Mouse (Mus musculus): ENCODE results near the gene Gm281. TPM values are rescaled to one million over a fixed set of nuclear protein-coding genes. Genes with fewer than 3 reads are reported as not detected.
A peak's percentile ranks its signal among the peaks of the same experiment; 100 is the strongest.

Gm281 gene
- polyA plus RNA-seq, 1 experiment from 2014 or later, result not detected

DNA sequence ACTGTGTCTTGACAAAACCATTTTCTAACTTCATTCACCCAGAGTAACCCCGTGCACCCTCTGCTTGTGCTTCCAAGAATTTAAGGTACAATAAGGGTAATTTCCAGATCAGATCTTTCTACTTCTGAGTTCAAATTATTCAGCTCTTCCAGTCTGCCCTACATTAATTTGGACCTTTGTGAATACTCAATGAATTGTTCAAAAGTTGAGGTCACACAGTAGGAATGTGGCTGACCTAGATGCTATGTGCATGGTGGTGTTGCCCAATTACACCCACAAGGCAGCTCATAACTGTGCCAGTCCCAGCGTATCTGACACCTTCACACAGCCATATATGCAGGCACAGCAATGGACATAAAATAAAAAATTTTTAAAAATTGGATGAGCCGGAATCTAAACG, 30.4 kb upstream of the Gm281 start:
- peaks cover 18% of the 10 kb centered on the region; the same call in 1 of the 2 replicates for H3K36me3 ChIP-seq (ENCODE audit: control insufficient read depth, insufficient read depth)
- no peaks in the 10 kb centered on the region for H3K4me1 ChIP-seq (replicated peaks; ENCODE audit: control insufficient read depth, insufficient read depth, low read length)
- H3K9ac ChIP-seq (replicated peaks; ENCODE audit: low read depth, low read length), result no peak overlapping the region
- 90% methylated on average over 4 of the region's 4 CpGs for WGBS
- no peaks in the 10 kb centered on the region for H3K27me3 ChIP-seq (replicated peaks; ENCODE audit: control insufficient read depth, insufficient read depth, low read length)
- H3K4me2 ChIP-seq (ENCODE audit: low read length), result no peak overlapping the region
- ATAC-seq, result no peak
- H3K9me3 ChIP-seq (ENCODE audit: control insufficient read depth, low read length), result no peaks in the 10 kb centered on the region
- H3K27ac ChIP-seq (ENCODE audit: low read length), result no peak overlapping the region
- H3K4me3 ChIP-seq (replicated peaks; ENCODE audit: low read length), result no peak overlapping the region

GRCm38 (mm10) chr14:13934052-13934371, 19.7 kb upstream of the Gm281 start:
- Histone ChIP-seq H3K27me3 (replicated peaks; ENCODE audit: control insufficient read depth, insufficient read depth, low read length) (no peaks in the 10 kb centered on the region), H3K4me2 (ENCODE audit: low read length) (peak overlapping the region; percentile 55), H3K4me3 (replicated peaks; ENCODE audit: low read length) (no peak overlapping the region), H3K27ac (ENCODE audit: low read length) (no peak overlapping the region), H3K9me3 (ENCODE audit: control insufficient read depth, low read length) (no peaks in the 10 kb centered on the region), H3K36me3 (ENCODE audit: control insufficient read depth, insufficient read depth) (no peaks in the 10 kb centered on the region), H3K4me1 (replicated peaks; ENCODE audit: control insufficient read depth, insufficient read depth, low read length) (peaks cover 7% of the 10 kb centered on the region; the same call in 1 of the 2 replicates), H3K9ac (replicated peaks; ENCODE audit: low read depth, low read length) (no peak overlapping the region)
- 48% methylated on average over 5 of the region's 5 CpGs for WGBS
- 0 out of 2 replicates have a peak, but pooled peaks have one; percentile 18 for ATAC-seq

DNA sequence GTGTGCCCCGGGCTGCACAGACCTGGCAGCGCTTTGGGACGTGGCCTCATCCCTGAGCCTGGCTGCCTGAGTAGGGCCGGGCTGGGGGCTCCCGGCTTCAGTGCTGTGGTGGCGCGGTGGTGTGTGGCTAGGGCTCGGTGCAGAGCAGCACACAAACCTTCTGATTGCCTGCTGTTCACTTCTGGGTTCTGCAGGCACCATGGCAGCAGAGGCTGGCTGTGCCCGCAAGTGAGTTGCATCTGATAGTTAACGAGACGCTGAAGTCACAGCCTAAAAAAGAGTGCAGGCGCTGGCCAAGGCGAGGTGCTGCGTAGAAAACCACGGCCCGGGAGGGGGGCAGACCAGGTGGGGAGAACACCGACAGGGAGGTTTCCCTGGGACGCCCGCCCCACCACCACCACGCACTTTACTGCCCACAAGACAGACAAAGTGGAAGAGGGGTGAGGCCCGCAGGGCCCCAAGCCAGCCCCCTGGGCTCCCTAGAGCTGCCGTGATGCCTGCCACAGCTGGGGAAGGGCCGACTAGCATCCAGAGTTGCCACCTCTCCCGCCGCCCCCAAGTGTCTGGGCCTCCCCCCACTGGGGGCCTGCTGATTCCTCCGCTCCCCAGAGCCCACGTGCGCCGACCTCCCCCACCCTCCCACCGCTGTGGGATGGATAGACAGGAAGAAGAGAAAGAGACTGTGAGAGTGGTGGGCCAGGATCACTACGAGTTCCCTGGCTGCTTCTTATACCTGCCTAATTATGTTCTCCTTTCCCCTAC, 19.2 kb upstream of the Gm281 start:
- H3K9ac ChIP-seq (replicated peaks; ENCODE audit: low read depth, low read length), result peak overlapping the region; percentile 45
- peaks cover 7% of the 10 kb centered on the region; the same call in 1 of the 2 replicates for H3K4me1 ChIP-seq (replicated peaks; ENCODE audit: control insufficient read depth, insufficient read depth, low read length)
- peak overlapping the region; percentile 55 for H3K4me2 ChIP-seq (ENCODE audit: low read length)
- ATAC-seq, result peak; percentile 75
- 39% methylated on average over 24 of the region's 31 CpGs for WGBS
- no peaks in the 10 kb centered on the region for H3K9me3 ChIP-seq (ENCODE audit: control insufficient read depth, low read length)
- no peaks in the 10 kb centered on the region for H3K36me3 ChIP-seq (ENCODE audit: control insufficient read depth, insufficient read depth)
- no peaks in the 10 kb centered on the region for H3K27me3 ChIP-seq (replicated peaks; ENCODE audit: control insufficient read depth, insufficient read depth, low read length)
- H3K27ac ChIP-seq (ENCODE audit: low read length), result no peak overlapping the region
- peak overlapping the region; percentile 34 for H3K4me3 ChIP-seq (replicated peaks; ENCODE audit: low read length)

DNA sequence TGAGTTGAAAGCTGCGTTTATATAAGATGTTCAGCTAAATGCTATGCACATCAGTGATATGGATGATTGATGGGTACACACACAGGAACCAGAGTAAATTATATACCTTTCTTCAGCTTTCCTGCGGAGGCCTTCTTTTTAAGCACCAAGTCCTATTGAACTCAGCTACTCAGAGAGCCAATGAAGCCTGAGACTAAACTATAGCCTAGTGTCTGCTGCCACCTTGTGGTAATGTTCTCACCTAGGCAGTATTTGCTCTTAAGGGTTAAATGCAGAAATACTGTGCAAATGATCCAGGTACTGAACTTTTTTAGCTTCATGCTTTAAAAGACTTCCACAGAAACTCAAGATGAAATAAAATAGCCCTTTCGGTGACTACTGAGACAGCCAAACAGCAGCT, 3.4 kb upstream of the Gm281 start:
- Histone ChIP-seq H3K9me3 (ENCODE audit: control insufficient read depth, low read length) (no peaks in the 10 kb centered on the region), H3K4me1 (replicated peaks; ENCODE audit: control insufficient read depth, insufficient read depth, low read length) (no peaks in the 10 kb centered on the region), H3K36me3 (ENCODE audit: control insufficient read depth, insufficient read depth) (no peaks in the 10 kb centered on the region), H3K4me3 (replicated peaks; ENCODE audit: low read length) (no peak overlapping the region), H3K4me2 (ENCODE audit: low read length) (no peak overlapping the region), H3K9ac (replicated peaks; ENCODE audit: low read depth, low read length) (no peak overlapping the region), H3K27ac (ENCODE audit: low read length) (no peak overlapping the region), H3K27me3 (replicated peaks; ENCODE audit: control insufficient read depth, insufficient read depth, low read length) (no peaks in the 10 kb centered on the region)
- ATAC-seq, result peak; percentile 91
- WGBS, result 32% methylated on average over 3 of the region's 3 CpGs

DNA sequence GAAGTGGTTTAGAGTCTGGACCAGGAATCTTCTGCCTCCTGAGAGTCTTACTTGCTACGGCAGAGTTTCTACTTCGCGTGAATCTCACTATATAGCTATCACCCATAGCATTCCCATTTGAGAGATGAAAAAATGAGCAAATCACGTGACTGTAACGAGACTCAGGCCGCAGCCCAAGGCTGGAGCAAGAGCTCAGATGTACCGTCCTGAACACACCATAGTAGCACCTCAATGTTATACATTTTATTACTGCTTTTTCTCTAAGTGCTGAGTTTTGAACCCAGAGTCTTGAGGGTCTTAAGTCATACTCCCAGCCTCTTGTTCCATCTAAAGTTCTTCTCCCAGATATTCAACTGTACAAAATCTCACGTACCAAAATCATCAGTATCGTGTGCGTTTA, 2.9 kb upstream of the Gm281 start:
- no peak overlapping the region for H3K27ac ChIP-seq (ENCODE audit: low read length)
- no peak overlapping the region for H3K4me2 ChIP-seq (ENCODE audit: low read length)
- H3K9ac ChIP-seq (replicated peaks; ENCODE audit: low read depth, low read length), result no peak overlapping the region
- no peaks in the 10 kb centered on the region for H3K9me3 ChIP-seq (ENCODE audit: control insufficient read depth, low read length)
- H3K36me3 ChIP-seq (ENCODE audit: control insufficient read depth, insufficient read depth), result no peaks in the 10 kb centered on the region
- no peaks in the 10 kb centered on the region for H3K4me1 ChIP-seq (replicated peaks; ENCODE audit: control insufficient read depth, insufficient read depth, low read length)
- WGBS, result 86% methylated on average over 10 of the region's 10 CpGs
- no peaks in the 10 kb centered on the region for H3K27me3 ChIP-seq (replicated peaks; ENCODE audit: control insufficient read depth, insufficient read depth, low read length)
- H3K4me3 ChIP-seq (replicated peaks; ENCODE audit: low read length), result no peak overlapping the region
- no peak for ATAC-seq

DNA sequence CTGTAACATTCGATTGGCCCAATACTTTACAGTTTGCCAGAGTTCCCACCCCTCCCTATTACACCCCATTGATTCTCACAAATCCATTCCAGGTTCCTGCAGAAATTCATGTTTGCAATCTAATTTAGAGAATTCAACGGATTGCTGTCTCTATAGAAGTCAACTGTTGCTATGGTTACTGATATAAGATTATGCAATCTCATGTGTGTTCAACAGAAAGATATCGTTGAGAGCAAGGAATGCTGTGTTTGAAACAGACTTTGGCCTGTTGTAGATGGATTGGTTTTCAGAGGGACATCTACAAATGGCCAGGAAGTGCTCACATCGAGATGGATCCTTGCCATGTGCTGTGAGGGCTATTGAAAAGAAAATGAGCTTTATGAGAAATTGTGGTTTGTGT, 929 bp upstream of the Gm281 start:
- no peak overlapping the region for H3K9ac ChIP-seq (replicated peaks; ENCODE audit: low read depth, low read length)
- H3K4me1 ChIP-seq (replicated peaks; ENCODE audit: control insufficient read depth, insufficient read depth, low read length), result no peaks in the 10 kb centered on the region
- no peaks in the 10 kb centered on the region for H3K36me3 ChIP-seq (ENCODE audit: control insufficient read depth, insufficient read depth)
- H3K4me3 ChIP-seq (replicated peaks; ENCODE audit: low read length), result no peak overlapping the region
- WGBS, result 61% methylated on average over 4 of the region's 4 CpGs
- H3K27me3 ChIP-seq (replicated peaks; ENCODE audit: control insufficient read depth, insufficient read depth, low read length), result no peaks in the 10 kb centered on the region
- ATAC-seq, result peak; percentile 56; the same call in 1 of the 2 replicates
- no peaks in the 10 kb centered on the region for H3K9me3 ChIP-seq (ENCODE audit: control insufficient read depth, low read length)
- no peak overlapping the region for H3K4me2 ChIP-seq (ENCODE audit: low read length)
- H3K27ac ChIP-seq (ENCODE audit: low read length), result no peak overlapping the region

DNA sequence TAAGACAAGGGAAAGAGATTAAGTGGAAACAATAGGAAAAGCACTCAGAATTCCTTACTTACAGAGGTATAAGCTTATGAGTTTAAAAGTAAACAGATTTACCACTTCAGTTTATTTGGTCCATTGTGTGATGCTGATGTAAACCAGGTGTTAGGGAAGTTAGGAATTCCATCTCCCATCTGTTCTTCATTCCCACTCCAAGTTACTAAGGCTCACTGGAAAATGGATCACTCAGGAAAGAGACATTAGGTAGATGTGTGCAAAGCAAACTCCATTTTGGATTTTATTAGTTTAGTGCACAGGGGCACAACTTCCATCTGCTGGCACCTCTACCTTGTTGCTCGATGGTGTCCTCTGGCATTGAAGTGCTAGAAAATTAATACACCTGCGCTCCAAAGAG, 4.1 kb downstream of the Gm281 start:
- Histone ChIP-seq H3K9ac (replicated peaks; ENCODE audit: low read depth, low read length) (no peak overlapping the region), H3K36me3 (ENCODE audit: control insufficient read depth, insufficient read depth) (no peaks in the 10 kb centered on the region), H3K9me3 (ENCODE audit: control insufficient read depth, low read length) (no peaks in the 10 kb centered on the region), H3K27ac (ENCODE audit: low read length) (no peak overlapping the region), H3K27me3 (replicated peaks; ENCODE audit: control insufficient read depth, insufficient read depth, low read length) (no peaks in the 10 kb centered on the region), H3K4me2 (ENCODE audit: low read length) (no peak overlapping the region), H3K4me1 (replicated peaks; ENCODE audit: control insufficient read depth, insufficient read depth, low read length) (no peaks in the 10 kb centered on the region), H3K4me3 (replicated peaks; ENCODE audit: low read length) (no peak overlapping the region)
- ATAC-seq, result no peak
- 98% methylated on average over 2 of the region's 2 CpGs for WGBS

DNA sequence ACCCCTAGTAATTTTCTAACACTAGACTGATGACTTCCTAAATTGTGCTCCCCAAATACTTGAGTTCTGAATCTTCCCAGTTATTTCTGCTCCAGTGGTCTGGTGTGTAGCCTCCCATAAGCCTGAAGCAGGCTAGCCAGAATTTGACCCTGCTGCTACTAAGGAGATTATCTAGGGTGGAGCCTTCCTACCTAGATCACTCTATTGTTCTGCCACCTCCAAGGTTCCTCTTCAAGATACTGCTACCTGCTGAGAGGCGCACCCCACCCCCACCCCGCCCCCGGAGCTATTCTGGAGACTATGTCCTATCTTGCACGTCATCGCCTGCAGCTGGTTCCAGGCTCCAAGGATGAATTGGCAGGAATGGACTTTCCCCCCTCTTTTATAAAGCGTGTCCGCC, 7.1 kb downstream of the Gm281 start:
- no peak overlapping the region for H3K4me2 ChIP-seq (ENCODE audit: low read length)
- no peak overlapping the region for H3K4me3 ChIP-seq (replicated peaks; ENCODE audit: low read length)
- no peak overlapping the region for H3K9ac ChIP-seq (replicated peaks; ENCODE audit: low read depth, low read length)
- H3K4me1 ChIP-seq (replicated peaks; ENCODE audit: control insufficient read depth, insufficient read depth, low read length), result no peaks in the 10 kb centered on the region
- H3K36me3 ChIP-seq (ENCODE audit: control insufficient read depth, insufficient read depth), result no peaks in the 10 kb centered on the region
- 88% methylated on average over 7 of the region's 7 CpGs for WGBS
- ATAC-seq, result no peak
- no peaks in the 10 kb centered on the region for H3K27me3 ChIP-seq (replicated peaks; ENCODE audit: control insufficient read depth, insufficient read depth, low read length)
- H3K9me3 ChIP-seq (ENCODE audit: control insufficient read depth, low read length), result no peaks in the 10 kb centered on the region
- H3K27ac ChIP-seq (ENCODE audit: low read length), result no peak overlapping the region

GRCm38 (mm10) chr14:13906461-13906860, 7.8 kb downstream of the Gm281 start:
- WGBS, result 82% methylated on average over 1 of the region's 1 CpGs
- ATAC-seq, result no peak
- H3K27me3 ChIP-seq (replicated peaks; ENCODE audit: control insufficient read depth, insufficient read depth, low read length), result no peaks in the 10 kb centered on the region

More at GRCm38 (mm10) chr14:13906461-13906860, 7.8 kb downstream of the Gm281 start:
- no peak overlapping the region for H3K9ac ChIP-seq (replicated peaks; ENCODE audit: low read depth, low read length)
- H3K4me2 ChIP-seq (ENCODE audit: low read length), result no peak overlapping the region
- H3K4me1 ChIP-seq (replicated peaks; ENCODE audit: control insufficient read depth, insufficient read depth, low read length), result peaks cover 2% of the 10 kb centered on the region; the same call in 1 of the 2 replicates
- H3K27ac ChIP-seq (ENCODE audit: low read length), result no peak overlapping the region
- H3K9me3 ChIP-seq (ENCODE audit: control insufficient read depth, low read length), result no peaks in the 10 kb centered on the region
- H3K36me3 ChIP-seq (ENCODE audit: control insufficient read depth, insufficient read depth), result no peaks in the 10 kb centered on the region
- H3K4me3 ChIP-seq (replicated peaks; ENCODE audit: low read length), result no peak overlapping the region

All from forebrain, embryonic 16.5 days (tissue).